Mouse (Mus musculus) telencephalon, adult 2 months (tissue): ENCODE data around the gene Ube2r2.
A peak's percentile ranks its signal among the peaks of the same experiment; 100 is the strongest.

ENCODE experiments used
- DNase-seq: peaks from one replicate; pipeline ENCODE4 v3.0.0-alpha.2; 2011; ENCODE audit warnings: low read depth, low spot score

The Ube2r2 gene

DNA sequence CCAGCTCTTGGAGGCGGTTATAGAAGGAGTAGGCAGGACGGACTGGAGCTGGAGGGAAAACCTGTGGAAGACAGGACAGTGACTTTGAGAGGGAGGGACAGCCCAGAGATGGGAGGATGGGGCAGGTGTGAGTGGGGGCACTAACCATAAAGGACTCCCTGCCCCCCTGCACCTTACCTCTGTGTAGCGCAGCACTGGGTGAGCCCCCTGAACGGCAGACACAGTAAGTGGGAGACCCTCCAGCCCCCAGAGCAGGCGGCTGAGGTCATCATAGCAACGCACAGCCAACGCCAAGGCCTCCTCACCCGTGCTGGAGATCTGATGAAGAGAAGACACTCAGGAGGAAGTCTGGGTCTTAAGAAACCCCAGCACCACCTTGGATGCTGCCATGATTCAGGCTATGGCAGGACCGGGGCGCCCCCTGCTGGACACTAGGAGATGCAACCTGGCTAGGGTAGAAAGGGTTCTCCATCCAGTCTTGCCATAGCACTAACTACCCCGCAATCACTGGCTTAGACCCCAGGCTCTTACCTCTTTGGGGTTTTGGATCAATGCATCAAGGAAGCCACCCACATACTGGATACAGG is 16.7 kb upstream of the Ube2r2 start:
- no peak for DNase-seq

DNA sequence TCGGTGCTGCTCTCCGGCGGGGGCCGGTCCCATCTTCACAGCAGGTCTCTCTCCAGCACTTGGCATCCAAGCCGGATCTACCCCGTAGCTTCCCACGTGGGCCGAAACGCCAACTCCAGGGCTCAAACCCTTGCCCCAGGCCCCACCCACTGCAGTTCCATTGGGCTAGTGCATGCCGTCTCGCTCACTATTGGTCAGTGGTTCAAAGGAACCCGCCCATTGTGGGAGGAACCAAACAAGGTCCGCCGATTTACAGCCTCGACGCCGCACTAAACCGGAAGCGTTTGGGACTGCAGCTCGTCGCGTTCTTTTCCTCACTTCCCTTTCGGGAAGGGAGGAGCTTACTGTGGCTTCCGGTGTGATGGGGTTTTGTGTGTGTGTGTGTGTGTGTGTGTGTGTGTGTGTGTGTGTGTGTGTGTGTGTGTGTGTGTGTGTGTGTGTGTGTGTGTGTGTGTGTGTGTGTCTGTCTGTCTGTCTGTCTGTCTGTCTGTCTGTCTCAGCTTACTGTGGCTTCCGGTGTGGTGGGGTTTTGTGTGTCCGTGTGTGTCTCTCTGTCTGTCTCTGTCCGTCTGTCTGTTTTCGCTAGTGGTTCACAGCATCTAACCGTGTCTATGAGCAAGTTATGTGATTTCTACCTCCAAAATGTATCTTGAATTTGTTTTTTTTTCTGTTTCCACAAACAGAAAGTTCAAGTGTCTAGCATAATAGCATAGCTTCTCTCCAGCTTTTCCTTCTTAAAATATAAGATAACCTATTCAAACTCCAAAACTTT is 11.2 kb upstream of the Ube2r2 start, which contains the start of gene Nol6:
Gene Nol6, minus strand, starts transcription at position 276 of the 772 bp plus-strand sequence.
- peak; percentile 100 for DNase-seq

DNA sequence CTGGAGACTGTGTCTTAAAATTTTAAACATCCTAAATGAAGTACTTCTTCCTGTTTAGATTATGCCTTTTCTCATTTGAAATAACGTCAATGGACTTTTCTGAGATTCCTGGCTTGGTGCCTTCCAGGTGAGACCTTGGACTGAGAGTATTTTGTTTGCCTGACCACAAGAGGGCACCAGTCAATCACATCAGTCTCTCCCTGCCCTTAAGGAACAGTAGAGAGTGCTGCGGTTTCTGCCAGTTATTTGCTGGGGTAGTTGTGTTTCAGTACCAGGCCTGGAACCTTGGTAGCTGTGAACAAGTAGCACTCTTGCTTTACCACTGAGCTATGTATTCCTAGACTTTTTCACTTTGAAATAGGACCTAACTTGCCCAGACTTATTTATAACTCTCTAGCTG is 6.1 kb upstream of the Ube2r2 start:
- peak; percentile 35 for DNase-seq

DNA sequence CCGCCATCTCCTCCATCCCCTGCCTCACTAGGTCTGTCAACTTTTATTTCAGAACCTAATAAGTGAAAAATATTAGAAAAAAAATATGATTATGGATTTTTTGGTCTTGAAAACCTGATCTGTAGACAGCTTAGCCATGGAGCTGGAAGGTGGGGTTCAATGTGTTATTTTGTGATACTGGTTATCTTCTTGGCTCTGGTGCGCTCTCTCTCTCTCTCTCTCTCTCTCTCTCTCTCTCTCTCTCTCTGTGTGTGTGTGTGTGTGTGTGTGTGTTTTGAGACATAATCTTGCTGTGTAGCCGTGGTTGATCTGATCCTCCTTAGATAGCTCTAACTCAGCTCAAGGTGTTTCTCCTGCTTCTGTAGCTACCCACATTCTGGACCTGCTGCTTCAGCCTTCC is 5.7 kb upstream of the Ube2r2 start:
- DNase-seq: no peak

DNA sequence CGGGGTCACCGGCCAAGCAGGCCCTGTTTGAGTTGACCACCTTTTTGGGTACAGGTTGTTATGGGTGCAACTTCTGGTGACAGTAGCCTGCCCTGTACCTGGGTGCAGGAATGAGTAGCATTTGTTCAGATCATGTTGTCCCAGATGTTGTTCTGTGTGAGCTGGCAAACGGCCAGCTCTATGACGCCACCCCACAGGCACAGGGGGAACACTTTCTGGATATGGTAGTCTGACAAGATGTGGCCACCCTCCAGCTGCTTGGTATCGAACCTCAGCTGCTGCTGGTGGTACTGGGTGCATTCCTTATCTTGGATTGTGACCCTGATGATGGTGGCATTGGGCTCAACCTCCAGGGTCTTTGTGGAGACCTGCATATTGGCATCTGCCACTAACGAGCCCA is 3.1 kb upstream of the Ube2r2 start:
- no peak for DNase-seq

DNA sequence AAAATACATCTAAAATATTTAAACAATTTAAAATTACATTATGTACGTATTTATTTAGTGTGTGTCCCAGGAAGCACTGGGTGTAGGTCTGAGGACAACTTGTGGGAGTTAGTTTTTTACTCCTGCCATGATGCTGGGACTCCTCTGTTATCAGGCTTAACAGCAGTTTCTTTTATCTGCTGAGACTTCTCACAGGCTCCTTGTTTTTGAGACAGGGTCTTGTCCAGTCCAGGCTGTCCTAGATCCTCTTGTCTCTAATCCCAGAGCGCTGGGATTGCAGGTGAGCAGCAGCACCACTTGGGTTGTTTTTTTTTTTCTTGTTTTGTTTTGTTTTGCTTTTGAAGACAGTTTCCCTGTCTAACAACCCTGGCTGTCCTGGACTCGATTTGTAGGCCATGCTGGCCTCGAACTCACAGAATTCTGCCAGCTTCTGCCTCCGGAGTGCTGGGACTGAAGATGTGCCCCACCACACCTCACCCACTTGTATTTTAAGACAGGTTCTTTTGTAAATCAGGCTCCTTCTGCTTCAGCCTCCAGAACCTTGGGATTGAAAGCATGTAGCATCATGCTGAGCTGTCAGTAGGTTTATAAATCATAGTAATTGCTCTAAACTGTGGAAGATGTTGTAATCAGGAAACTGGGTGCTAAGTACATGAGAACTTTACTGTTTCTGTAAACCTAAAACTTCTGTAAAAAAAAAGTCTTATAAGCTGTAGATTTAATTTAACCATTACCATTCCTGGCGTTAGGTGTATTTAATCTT is 1.8 kb upstream of the Ube2r2 start:
- DNase-seq: no peak

DNA sequence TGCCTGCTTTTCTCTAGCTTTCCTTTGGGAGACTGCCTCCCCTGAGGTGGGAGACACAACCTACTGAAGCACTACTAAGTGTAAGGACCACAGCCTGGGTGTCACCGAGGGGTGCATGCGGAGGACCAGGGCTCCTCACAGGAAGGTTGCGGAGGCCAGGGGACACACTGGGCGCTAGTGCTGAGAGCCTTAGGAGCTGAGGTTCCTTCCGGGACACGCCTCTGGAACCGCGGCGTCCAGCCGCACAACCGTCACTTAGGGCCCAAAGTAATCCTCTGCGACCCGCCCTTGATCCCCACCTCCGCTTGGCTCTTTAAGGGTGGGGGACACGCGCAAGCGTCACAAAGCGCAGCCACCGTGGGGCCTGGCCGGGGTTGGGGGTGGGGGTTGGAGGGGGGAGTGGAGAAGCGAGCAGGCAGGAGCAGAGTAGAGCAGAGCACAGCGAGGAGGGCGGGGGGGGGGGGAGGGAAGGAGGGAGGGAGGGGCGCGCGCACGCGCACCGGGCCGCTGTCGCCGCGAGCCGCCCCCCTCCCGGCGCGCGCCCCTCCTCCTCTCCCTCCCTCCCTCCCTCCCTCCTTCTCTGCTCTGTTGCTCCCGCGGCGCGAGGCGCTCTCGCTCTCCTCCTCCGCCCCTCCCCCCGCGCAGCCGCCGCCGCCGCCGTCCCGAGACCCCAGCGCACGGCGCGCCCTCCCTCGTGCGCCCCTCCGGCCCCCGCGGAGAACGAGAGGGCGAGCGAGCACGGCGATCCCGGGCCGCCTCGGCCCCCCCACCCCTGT is 420 bp upstream of the Ube2r2 start:
- peak; percentile 36 for DNase-seq

DNA sequence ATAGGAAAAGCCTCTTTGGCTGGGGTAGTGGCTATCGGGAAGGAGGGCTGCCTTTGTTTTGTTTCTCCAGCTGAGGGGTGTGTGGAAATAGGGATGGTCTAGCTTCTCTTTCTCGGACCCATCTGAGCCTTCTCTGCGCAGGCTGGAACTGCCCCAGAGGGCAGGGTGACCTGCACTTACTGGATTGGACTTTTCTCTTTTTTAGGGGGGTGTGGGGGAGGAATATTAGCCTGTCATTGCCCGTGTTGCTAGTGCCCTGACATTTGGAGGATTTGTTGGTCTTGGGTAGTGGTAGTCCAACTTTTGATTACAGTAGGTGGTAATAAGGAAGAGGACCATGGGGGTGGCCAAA is 887 bp downstream of the Ube2r2 start:
- no peak for DNase-seq

DNA sequence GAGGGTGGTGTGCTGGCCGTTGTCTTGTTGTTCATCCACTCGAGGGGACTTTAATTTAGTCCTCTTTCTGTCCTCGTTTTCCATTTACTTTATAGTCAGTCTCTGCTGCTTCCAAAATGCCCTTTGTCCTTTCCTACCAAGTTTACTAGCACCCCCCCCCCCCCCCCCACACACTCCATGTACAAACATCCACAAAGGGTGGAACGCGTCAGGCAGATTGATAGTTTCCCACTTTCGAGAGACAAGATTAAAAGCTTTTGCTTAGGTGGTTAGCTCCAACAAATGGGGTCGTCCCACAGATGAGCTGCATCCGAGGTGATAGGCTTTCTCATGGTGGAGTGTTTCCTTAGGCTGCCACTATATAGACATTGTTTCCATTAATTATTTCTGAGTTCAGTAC is 1.3 kb downstream of the Ube2r2 start:
- no peak for DNase-seq

DNA sequence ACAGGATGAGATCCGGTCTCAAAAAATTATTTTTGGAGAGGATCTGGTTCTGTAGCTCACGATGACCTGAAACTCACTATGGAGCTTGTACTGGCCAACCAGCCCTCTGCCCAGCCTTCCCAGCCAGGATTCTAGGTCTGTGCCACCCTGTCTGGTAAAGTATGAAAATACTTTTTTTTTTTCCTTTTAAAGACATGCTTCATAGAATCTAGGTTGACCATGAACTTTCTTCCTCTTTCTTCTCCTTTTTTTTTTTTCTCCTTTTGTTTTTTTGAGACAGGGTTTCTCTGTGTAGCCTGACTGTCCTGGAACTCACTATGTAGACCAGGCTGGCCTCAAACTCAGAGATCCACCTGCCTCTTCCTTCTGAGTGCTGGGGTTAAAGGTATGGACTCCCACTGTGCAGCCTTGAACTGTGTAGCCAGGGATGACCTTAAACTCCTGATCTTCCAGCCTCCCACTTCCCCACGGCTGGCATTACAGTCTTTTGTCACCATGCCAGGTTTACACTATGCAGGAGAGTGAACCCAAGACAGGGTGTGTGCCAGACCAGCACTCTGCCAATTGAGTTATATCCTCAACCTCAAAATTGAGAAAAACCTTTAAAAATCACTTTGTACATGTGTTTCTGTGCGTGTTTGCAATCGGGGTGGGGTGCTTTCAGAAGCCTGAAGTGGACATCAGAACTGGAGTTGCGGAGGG is 4.8 kb downstream of the Ube2r2 start:
- no peak for DNase-seq

DNA sequence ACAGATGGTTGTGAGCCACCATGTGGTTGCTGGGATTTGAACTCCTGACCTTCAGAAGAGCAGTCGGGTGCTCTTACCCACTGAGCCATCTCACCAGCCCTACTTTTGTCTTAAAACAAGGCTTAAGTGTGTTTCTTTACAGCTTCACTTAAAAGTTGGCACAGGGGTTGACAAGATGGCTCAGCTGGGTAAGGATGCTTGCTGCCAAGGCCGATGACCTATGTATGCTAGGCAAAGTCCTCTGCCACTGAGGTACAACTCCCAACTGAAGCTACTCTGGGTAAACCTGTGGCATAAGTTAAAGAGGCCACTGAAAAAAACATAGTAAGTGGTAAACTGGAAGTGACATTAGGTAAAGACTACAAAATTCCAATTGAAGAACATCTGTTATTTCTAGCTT is 7.1 kb downstream of the Ube2r2 start:
- no peak for DNase-seq

DNA sequence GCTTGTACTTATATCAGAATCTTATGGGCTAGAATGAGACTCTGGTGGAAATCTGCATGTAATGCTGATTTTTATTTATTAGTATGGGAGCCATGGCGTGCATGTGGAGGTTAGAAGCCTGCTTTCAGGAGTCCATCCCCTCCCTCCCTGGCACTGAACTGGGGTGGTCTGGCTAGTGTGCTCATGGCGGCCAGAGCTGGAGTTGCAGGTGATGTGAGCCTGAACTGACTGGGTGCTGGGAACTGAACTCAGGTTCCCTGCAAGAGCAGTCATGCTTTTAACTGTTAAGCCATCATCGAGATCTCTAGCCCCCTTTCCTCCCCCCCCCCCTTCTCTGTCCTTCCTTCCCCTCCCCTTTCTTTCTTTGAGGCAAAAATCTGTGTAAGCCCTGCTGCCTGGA is 14.3 kb downstream of the Ube2r2 start:
- DNase-seq: no peak

DNA sequence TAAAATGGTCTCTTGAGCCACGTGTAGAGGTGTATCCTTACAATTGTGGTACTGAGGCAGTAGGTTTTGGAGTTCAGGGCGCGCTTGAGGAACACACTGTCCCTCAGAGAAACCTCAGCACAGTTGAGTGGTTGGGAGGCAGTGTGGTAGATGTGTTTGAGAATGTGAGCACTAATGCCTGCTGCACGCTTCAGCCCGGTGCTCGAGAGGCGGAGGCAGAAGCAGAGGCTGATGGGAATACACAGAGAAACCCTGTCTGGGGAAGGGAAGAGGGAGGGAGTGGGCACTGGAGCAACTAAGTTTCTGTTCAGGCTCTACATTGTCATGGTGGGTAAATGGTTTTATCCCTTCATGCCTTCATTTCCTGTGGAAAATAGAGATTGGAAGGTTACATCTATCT is 15.6 kb downstream of the Ube2r2 start:
- DNase-seq: no peak

DNA sequence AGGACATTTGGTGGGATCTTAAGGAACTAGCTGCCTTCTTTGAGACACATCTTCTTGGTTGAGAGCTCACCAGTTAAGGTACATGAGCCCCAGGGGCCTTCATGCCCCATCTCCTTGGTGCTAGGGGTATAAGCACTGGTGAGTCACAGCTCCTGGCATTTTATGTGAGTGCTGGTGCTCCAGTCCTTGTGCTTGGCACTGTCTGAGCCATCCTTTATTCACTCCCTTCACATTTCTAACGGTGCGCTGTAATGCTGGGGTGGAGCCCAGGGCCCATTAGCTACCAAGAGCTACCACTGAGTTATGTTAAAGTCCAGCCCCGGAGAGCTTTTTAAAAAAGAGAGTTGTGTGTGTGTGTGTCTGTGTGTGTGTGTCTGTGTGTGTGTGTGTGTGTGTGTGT is 17.6 kb downstream of the Ube2r2 start:
- DNase-seq: no peak

DNA sequence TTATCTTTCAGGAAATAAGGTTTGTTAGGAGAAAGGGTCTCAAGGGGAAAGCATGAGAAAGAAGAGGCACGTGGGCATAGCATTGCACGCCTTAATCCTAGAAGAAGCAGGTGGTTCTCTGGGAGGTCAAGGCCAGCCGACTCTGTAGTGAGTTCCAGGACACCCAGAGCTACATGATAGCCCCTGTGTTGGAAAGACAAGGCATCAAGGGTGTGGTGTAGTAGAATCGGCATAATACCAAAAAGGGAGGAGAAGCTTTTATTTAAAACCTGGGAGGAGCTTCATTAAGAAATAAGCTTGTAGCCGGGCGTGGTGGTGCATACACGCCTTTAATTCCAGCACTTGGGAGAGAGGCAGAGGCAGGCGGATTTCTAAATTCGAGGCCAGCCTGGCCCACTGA is 21.4 kb downstream of the Ube2r2 start:
- DNase-seq: no peak

DNA sequence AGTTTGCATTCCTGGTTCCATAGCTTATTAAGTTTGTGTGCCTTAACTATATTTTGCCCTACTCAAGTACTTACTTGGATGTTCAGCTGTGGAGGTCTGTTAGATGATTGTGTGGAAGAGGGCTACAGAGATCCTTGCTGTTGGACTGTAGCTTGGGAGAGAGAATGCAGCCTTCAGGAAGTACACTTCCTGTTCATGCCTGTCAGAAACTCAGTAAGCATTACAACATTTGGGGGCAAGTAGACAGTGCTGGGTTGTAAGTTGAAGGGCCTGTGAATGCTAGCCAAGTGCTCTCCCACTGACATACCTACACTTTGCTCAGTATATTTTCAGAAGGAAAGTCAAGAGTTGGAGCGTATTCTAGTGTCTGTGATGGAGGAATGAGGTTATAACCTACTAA is 22.7 kb downstream of the Ube2r2 start:
- DNase-seq: no peak

DNA sequence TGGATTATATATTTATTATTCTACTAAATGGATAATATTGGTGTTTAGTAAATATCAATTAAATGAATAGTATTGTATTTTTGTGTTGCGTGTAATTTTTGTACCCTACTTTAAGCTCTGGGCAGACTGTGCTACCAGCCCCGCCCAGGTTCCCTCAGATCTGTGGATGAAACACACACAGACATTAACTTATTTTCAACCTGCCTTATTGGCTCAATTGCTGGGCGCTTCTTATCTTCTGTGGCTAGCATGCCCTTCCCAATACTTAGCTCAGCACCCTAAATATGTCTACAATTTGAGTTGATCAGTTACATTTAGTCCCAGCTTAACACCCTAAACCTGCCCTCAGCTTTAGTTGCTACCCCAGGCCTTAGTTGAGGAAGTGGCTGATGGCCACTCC is 25.7 kb downstream of the Ube2r2 start:
- no peak for DNase-seq

DNA sequence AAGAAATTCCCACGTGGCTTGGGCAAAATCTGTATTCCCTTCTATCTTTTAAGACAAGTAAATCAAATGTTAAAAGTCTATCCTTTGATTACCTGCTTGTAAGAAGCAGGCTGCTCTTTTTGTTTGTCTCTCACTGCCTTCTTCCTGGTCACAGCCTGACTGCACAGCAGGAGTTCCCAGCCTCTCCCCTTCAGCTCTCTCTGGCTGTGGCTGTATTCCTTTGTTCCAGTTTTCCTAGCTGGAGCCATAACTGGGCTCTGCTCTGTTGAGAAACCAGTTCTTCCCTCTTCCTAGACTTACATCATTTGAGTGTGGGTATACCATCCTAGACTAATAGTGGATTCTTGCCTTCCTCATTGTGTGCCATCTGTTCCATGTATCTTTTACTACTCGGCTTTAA is 29.4 kb downstream of the Ube2r2 start:
- DNase-seq: no peak

DNA sequence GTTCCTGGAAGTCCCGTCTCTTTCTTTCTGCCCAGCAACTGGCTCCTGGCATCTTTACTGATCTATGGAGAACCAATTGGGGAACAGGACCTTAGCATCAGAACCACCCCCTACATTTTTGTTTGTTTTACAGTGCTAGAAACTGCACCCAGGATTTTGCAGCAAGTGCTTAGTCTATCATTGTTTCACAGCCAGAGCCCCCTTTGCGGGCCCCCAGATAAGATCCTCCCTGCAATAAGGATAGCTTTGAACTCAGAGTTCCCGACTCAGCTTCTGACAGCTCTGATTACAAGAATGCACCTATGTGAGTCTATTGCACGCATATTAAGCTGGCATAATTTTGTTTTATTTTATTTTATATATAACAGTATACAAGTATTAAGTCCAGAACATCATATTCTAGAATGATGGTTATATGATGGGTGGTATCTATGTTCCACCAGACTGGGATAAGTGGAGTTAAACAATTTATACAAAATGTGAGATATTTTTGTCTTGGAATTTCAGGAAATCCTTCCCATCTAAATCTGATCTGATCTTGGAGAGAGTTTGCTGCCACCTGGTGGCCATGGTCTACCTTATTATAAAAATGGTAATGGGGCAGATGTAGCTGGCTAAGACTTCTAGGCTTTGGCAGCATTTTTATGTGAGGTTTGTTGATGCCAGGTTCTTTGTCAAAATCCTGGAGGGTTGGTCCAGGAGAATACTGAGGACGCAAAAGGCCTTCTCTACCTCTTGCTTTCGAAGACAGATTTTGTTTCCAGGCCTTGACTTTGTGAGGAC is 30.3 kb downstream of the Ube2r2 start:
- DNase-seq: peak; percentile 73

DNA sequence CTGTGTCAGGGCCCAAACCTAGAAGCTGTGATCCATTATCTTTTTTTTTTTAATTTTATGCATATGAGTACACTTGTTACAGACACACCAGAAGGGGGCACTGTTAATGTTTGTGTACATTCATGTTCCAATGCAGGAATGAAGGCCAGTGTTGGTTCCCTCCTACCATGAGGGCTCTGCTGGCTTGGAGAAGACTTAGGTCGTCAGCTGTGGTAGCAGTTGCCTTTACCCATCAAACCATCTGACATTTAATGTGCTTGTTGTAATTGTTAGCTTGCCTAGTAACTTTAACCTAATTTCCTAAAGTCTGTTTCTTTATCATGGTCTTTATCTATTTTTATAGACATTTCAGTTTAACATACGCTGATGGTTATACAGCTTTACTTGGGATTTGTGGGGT is 35.4 kb downstream of the Ube2r2 start:
- DNase-seq: no peak

DNA sequence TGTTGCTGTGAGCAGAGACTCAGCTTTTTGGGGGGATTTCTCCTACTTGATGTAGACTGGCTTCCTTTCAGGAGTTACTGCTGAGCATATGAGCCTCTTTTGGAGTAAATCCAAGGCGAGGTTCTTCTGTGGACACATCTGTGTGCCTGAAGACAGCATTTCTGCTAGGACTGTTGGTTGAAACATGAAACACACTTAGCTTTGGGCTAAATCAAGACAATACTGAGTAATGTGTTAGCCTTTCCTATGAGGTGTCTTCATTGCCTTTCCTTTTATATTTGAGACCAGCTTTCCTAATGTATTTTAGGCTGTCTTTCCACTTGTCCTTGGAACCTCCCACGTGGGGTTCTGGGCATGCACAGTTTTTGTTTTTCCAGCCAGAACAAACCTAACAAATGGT is 39.1 kb downstream of the Ube2r2 start:
- DNase-seq: peak; percentile 23
